Mouse (Mus musculus) heart, adult 2 months (tissue): ENCODE data around the gene Serpine1.

ENCODE experiments used
- CTCF ChIP-seq: fragments of 200-600 bp; IDR thresholded peaks from 2 replicates; pipeline ENCODE4 v1.8.1; 2022; ENCODE audit warnings: antibody characterized with exemption, mild to moderate bottlenecking, moderate library complexity
- POLR2A ChIP-seq: fragments of 200-500 bp; IDR thresholded peaks from 2 replicates; pipeline ENCODE4 v1.6.1; 2011; ENCODE audit warnings: mild to moderate bottlenecking, low read depth, low read length, control low read depth; ENCODE audit not compliant: insufficient read depth

- TF ChIP-seq CTCF: no peak
- TF ChIP-seq POLR2A: no peak
These were observed 26.4 kb upstream of the Serpine1 start for GRCm38 (mm10) chr5:137098418-137098817.
